Mouse (Mus musculus): ENCODE measurements around the gene Gbf1. TPM values are rescaled to one million over a fixed set of nuclear protein-coding genes. Genes with fewer than 3 reads are reported as not detected.

The Gbf1 gene
- polyA plus RNA-seq, 1 experiment: 146 TPM

DNA sequence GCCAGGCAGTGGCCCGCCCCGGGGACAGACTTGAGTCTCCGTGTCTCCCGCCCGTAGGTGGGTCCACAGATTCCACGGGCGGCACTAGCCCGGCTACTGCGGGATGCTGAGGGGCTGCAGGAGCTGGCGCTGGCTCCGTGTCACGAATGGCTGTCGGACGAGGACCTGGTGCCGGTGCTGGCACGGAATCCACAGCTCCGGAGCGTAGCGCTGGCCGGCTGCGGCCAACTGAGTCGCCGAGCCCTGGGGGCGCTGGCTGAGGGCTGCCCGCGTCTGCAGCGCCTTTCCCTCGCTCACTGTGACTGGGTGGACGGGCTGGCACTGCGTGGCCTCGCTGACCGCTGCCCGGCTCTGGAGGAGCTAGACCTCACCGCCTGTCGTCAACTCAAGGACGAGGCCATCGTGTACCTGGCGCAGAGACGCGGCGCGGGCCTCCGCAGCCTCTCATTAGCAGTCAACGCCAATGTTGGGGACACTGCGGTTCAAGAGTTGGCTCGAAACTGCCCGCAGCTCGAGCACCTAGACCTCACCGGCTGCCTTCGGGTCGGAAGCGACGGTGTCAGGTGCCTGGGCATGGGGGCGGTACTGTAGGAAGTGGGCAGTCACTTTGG, 176.8 kb downstream of the Gbf1 start:
- TF ChIP-seq CTCF (IDR thresholded peaks at IDR 0.05; ENCODE audit: extremely low read depth, insufficient read length, insufficient replicate concordance, low read depth, low read length) (no peak), POLR2A (IDR thresholded peaks at IDR 0.05; ENCODE audit: low read depth, low read length) (no peak)
- Histone ChIP-seq H3K36me3 (ENCODE audit: control insufficient read depth, insufficient read depth, low read length) (peaks cover 11% of the 10 kb centered on the region; the same call in 1 of the 2 replicates), H3K27me3 (ENCODE audit: control insufficient read depth, insufficient read depth, low read length) (peaks cover 11% of the 10 kb centered on the region; the same call in 1 of the 2 replicates), H3K27ac (ENCODE audit: insufficient read depth, low read depth, low read length) (peak overlapping the region; percentile 87), H3K4me3 (ENCODE audit: low read depth, low read length) (peak overlapping the region; percentile 69), H3K4me1 (ENCODE audit: control insufficient read depth, insufficient read depth, insufficient read length, low read length) (peaks cover 15% of the 10 kb centered on the region)
- 2% methylated on average over 54 of the region's 54 CpGs for WGBS

DNA sequence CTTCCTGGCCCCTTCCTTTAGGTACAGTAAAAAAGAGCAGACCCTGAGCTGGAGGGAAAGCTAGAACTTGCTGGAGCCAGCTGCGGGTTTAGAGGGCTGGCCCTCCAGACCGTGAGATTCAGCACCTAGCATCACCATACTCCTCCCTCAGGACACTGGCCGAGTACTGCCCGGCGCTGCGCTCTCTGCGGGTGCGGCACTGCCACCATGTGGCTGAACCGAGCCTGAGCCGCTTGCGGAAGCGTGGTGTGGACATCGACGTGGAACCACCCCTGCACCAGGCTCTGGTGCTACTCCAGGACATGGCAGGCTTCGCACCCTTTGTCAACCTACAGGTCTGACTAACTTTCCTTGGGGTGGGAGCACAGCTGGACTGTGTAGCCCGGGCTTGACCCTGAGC, 177.6 kb downstream of the Gbf1 start:
- peaks cover 15% of the 10 kb centered on the region for H3K4me1 ChIP-seq (ENCODE audit: control insufficient read depth, insufficient read depth, insufficient read length, low read length)
- WGBS: 6% methylated on average over 16 of the region's 16 CpGs
- TF ChIP-seq CTCF (IDR thresholded peaks at IDR 0.05; ENCODE audit: extremely low read depth, insufficient read length, insufficient replicate concordance, low read depth, low read length): peak; percentile 75
- TF ChIP-seq POLR2A (IDR thresholded peaks at IDR 0.05; ENCODE audit: low read depth, low read length): no peak
- no peak overlapping the region for H3K27ac ChIP-seq (ENCODE audit: insufficient read depth, low read depth, low read length)
- peaks cover 7% of the 10 kb centered on the region; the same call in 1 of the 2 replicates for H3K27me3 ChIP-seq (ENCODE audit: control insufficient read depth, insufficient read depth, low read length)
- peaks cover 11% of the 10 kb centered on the region; the same call in 1 of the 2 replicates for H3K36me3 ChIP-seq (ENCODE audit: control insufficient read depth, insufficient read depth, low read length)
- H3K4me3 ChIP-seq (ENCODE audit: low read depth, low read length): no peak overlapping the region

DNA sequence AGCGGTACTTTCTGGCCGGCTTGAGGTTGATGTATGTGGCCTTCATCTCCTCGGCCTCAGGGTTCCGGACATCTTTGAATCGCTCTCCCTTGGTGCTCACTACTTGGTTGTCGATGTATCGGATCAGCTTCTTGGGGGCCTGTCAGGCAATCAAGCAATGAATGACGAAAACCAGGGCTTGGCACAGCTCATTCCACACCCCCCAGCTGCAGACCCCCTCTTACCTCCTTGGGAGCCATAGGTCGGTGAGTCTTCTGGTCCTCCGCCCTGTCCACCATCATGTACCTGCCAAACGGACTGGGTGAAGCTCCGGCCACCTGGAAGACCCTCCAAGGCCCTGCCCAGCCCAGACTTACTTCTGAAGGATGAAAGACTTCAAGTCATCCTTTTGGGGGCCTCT, 178.4 kb downstream of the Gbf1 start:
- TF ChIP-seq CTCF (IDR thresholded peaks at IDR 0.05; ENCODE audit: extremely low read depth, insufficient read length, insufficient replicate concordance, low read depth, low read length): no peak
- TF ChIP-seq POLR2A (IDR thresholded peaks at IDR 0.05; ENCODE audit: low read depth, low read length): no peak
- peaks cover 11% of the 10 kb centered on the region; the same call in 1 of the 2 replicates for H3K36me3 ChIP-seq (ENCODE audit: control insufficient read depth, insufficient read depth, low read length)
- H3K4me1 ChIP-seq (ENCODE audit: control insufficient read depth, insufficient read depth, insufficient read length, low read length): peaks cover 15% of the 10 kb centered on the region
- 92% methylated on average over 12 of the region's 12 CpGs for WGBS
- H3K27ac ChIP-seq (ENCODE audit: insufficient read depth, low read depth, low read length): no peak overlapping the region
- no peak overlapping the region for H3K4me3 ChIP-seq (ENCODE audit: low read depth, low read length)
- peaks cover 4% of the 10 kb centered on the region; the same call in 1 of the 2 replicates for H3K27me3 ChIP-seq (ENCODE audit: control insufficient read depth, insufficient read depth, low read length)

GRCm38 (mm10) chr19:46331326-46331725, 179.0 kb downstream of the Gbf1 start:
- Histone ChIP-seq H3K36me3 (ENCODE audit: control insufficient read depth, insufficient read depth, low read length) (peaks cover 11% of the 10 kb centered on the region; the same call in 1 of the 2 replicates), H3K27me3 (ENCODE audit: control insufficient read depth, insufficient read depth, low read length) (no peaks in the 10 kb centered on the region; the same call in 1 of the 2 replicates), H3K4me3 (ENCODE audit: low read depth, low read length) (no peak overlapping the region), H3K4me1 (ENCODE audit: control insufficient read depth, insufficient read depth, insufficient read length, low read length) (peaks cover 15% of the 10 kb centered on the region), H3K27ac (ENCODE audit: insufficient read depth, low read depth, low read length) (no peak overlapping the region)
- TF ChIP-seq POLR2A (IDR thresholded peaks at IDR 0.05; ENCODE audit: low read depth, low read length) (no peak), CTCF (IDR thresholded peaks at IDR 0.05; ENCODE audit: extremely low read depth, insufficient read length, insufficient replicate concordance, low read depth, low read length) (no peak)
- 93% methylated on average over 14 of the region's 14 CpGs for WGBS

DNA sequence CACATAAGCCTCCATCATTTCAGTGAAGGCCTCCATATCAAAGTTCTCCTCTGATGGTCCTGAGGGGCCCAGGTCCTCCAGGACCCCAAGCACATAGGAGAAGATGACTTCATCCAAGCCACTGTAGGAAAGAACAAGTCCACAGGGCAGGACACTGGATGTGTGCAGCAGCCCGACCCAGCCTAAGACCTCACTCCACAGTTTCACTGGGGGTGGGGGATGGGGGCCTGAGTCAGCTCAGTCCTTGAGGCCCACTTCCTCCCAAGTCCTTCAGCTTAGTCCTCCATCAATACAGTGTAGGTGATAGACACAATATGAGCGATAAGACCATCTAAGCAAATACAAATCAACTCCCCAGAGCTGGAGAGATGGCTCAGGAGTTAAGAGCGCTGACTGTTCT, 179.6 kb downstream of the Gbf1 start:
- no peaks in the 10 kb centered on the region for H3K27me3 ChIP-seq (ENCODE audit: control insufficient read depth, insufficient read depth, low read length)
- peaks cover 11% of the 10 kb centered on the region; the same call in 1 of the 2 replicates for H3K36me3 ChIP-seq (ENCODE audit: control insufficient read depth, insufficient read depth, low read length)
- no peak overlapping the region for H3K27ac ChIP-seq (ENCODE audit: insufficient read depth, low read depth, low read length)
- no peak overlapping the region for H3K4me3 ChIP-seq (ENCODE audit: low read depth, low read length)
- no peak for TF ChIP-seq CTCF (IDR thresholded peaks at IDR 0.05; ENCODE audit: extremely low read depth, insufficient read length, insufficient replicate concordance, low read depth, low read length)
- TF ChIP-seq POLR2A (IDR thresholded peaks at IDR 0.05; ENCODE audit: low read depth, low read length): no peak
- 87% methylated on average over 3 of the region's 3 CpGs for WGBS
- H3K4me1 ChIP-seq (ENCODE audit: control insufficient read depth, insufficient read depth, insufficient read length, low read length): peaks cover 12% of the 10 kb centered on the region

- no peak for TF ChIP-seq CTCF (IDR thresholded peaks at IDR 0.05; ENCODE audit: extremely low read depth, insufficient read length, insufficient replicate concordance, low read depth, low read length)
- no peak for TF ChIP-seq POLR2A (IDR thresholded peaks at IDR 0.05; ENCODE audit: low read depth, low read length)
- no peak overlapping the region for H3K27ac ChIP-seq (ENCODE audit: insufficient read depth, low read depth, low read length)
- WGBS: 80% methylated on average over 7 of the region's 7 CpGs
- H3K4me3 ChIP-seq (ENCODE audit: low read depth, low read length): no peak overlapping the region
- H3K36me3 ChIP-seq (ENCODE audit: control insufficient read depth, insufficient read depth, low read length): peaks cover 11% of the 10 kb centered on the region; the same call in 1 of the 2 replicates
- no peaks in the 10 kb centered on the region for H3K27me3 ChIP-seq (ENCODE audit: control insufficient read depth, insufficient read depth, low read length)
- peaks cover 5% of the 10 kb centered on the region for H3K4me1 ChIP-seq (ENCODE audit: control insufficient read depth, insufficient read depth, insufficient read length, low read length)
These were observed 180.5 kb downstream of the Gbf1 start for GRCm38 (mm10) chr19:46332721-46333339.

DNA sequence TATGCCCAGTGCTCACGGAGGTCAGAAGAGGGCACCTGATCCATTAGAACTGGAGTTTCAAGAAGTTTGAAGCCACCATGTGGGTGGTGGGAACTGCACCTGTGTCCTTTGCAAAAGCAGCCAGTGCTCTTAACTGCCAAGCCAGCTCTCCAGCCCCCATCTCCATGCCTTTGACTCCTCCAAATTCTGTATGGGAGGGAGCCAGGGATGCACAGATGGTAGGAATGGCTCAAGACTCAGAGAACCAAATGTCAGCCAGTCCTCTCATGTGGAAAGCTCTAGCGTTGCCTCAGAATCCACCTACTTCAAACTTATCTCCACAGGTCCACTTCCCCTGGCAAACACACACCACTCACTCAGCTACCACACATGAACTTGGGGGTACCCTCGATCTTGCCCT, 181.6 kb downstream of the Gbf1 start:
- no peaks in the 10 kb centered on the region for H3K27me3 ChIP-seq (ENCODE audit: control insufficient read depth, insufficient read depth, low read length)
- TF ChIP-seq POLR2A (IDR thresholded peaks at IDR 0.05; ENCODE audit: low read depth, low read length) (no peak), CTCF (IDR thresholded peaks at IDR 0.05; ENCODE audit: extremely low read depth, insufficient read length, insufficient replicate concordance, low read depth, low read length) (no peak)
- H3K4me3 ChIP-seq (ENCODE audit: low read depth, low read length): no peak overlapping the region
- H3K27ac ChIP-seq (ENCODE audit: insufficient read depth, low read depth, low read length): no peak overlapping the region
- peaks cover 8% of the 10 kb centered on the region for H3K4me1 ChIP-seq (ENCODE audit: control insufficient read depth, insufficient read depth, insufficient read length, low read length)
- H3K36me3 ChIP-seq (ENCODE audit: control insufficient read depth, insufficient read depth, low read length): peaks cover 11% of the 10 kb centered on the region; the same call in 1 of the 2 replicates
- WGBS: 88% methylated on average over 3 of the region's 3 CpGs

Other genes starting within 250 kb of the Gbf1 start
- 3.6 and 7.5 TPM in 2 replicates for gene Armh3, start 154.0 kb upstream of the Gbf1 start, polyA plus RNA-seq (2012; rRNA removed)
- 3.4 and 5.6 TPM in 2 replicates for gene Hps6, start 149.0 kb upstream of the Gbf1 start, polyA plus RNA-seq (2012; rRNA removed)
- 9.9 and 10.6 TPM in 2 replicates for gene Pprc1, start 107.6 kb upstream of the Gbf1 start, polyA plus RNA-seq (2012; rRNA removed)
- 35.6 and 60.8 TPM in 2 replicates for gene Ldb1, start 107.3 kb upstream of the Gbf1 start, polyA plus RNA-seq (2012; rRNA removed)
- gene Nolc1, start 76.6 kb upstream of the Gbf1 start, polyA plus RNA-seq (2012; rRNA removed): 3.4 and 4.3 TPM in 2 replicates
- gene Elovl3, start 20.6 kb upstream of the Gbf1 start, polyA plus RNA-seq (2012; rRNA removed): not detected in 2 replicates
- not detected in 2 replicates for gene Pitx3, start 4.2 kb upstream of the Gbf1 start, polyA plus RNA-seq (2012; rRNA removed)
- gene Nfkb2, start 151.8 kb downstream of the Gbf1 start, polyA plus RNA-seq (2012; rRNA removed): 41.4 and 89.6 TPM in 2 replicates
- 27.0 and 30.1 TPM in 2 replicates for gene Psd, start 174.6 kb downstream of the Gbf1 start, polyA plus RNA-seq (2012; rRNA removed)
- gene Fbxl15, start 175.7 kb downstream of the Gbf1 start, polyA plus RNA-seq (2012; rRNA removed): 37.4 and 60.4 TPM in 2 replicates
- 23.5 and 26.9 TPM in 2 replicates for gene Cuedc2, start 186.2 kb downstream of the Gbf1 start, polyA plus RNA-seq (2012; rRNA removed)
- gene Mfsd13a, start 188.6 kb downstream of the Gbf1 start, polyA plus RNA-seq (2012; rRNA removed): 29.4 and 36.0 TPM in 2 replicates
- 0.56 and 3.4 TPM in 2 replicates for gene 2310034G01Rik, start 197.8 kb downstream of the Gbf1 start, polyA plus RNA-seq (2012; rRNA removed)
- 37.7 and 78.0 TPM in 2 replicates for gene Actr1a, start 243.2 kb downstream of the Gbf1 start, polyA plus RNA-seq (2012; rRNA removed)
- gene Sufu, start 244.4 kb downstream of the Gbf1 start, polyA plus RNA-seq (2012; rRNA removed): 5.8 and 9.4 TPM in 2 replicates